Mouse (Mus musculus) stomach, embryonic 16.5 days (tissue): ENCODE data around the gene Mllt11. TPM values are rescaled to one million over a fixed set of nuclear protein-coding genes. Genes with fewer than 3 reads are reported as not detected.

Source experiments
- ATAC-seq: fragments of 200-750 bp; cut with Nextera tagmentation; 2 replicates; pipeline ENCODE4 v1.8.0; 2017; ENCODE audit warnings: moderate number of reproducible peaks, moderate TSS enrichment; ENCODE audit not compliant: insufficient read depth, low FRiP score
- H3K27ac ChIP-seq: fragments of 300-500 bp; sonication (generic); 2 replicates; pipeline ENCODE4 v1.5.1; 2014; ENCODE audit warnings: low read length
- H3K27me3 ChIP-seq: fragments of 300-500 bp; sonication (generic); 2 replicates; pipeline ENCODE4 v1.6.1; 2014; ENCODE audit warnings: low read length, control low read depth, mixed read lengths; ENCODE audit not compliant: control insufficient read depth, insufficient read depth
- H3K36me3 ChIP-seq: fragments of 300-500 bp; sonication (generic); 2 replicates; pipeline ENCODE4 v1.6.1; 2014; ENCODE audit warnings: low read length; ENCODE audit not compliant: control insufficient read depth, insufficient read depth
- H3K4me1 ChIP-seq: fragments of 300-500 bp; sonication (generic); 2 replicates; pipeline ENCODE4 v1.6.1; 2014; ENCODE audit warnings: low read length, control low read depth, mixed read lengths; ENCODE audit not compliant: control insufficient read depth, insufficient read depth
- H3K4me2 ChIP-seq: fragments of 300-500 bp; sonication (generic); 2 replicates; pipeline ENCODE4 v1.6.1; 2014; ENCODE audit warnings: low read depth, low read length, mixed read lengths
- H3K4me3 ChIP-seq: fragments of 300-500 bp; sonication (generic); replicated peaks from 2 replicates; pipeline ENCODE4 v1.5.1; 2014; ENCODE audit warnings: mild to moderate bottlenecking, low read length
- H3K9ac ChIP-seq: fragments of 300-500 bp; sonication (generic); 2 replicates; pipeline ENCODE4 v1.6.1; 2014; ENCODE audit warnings: low read length
- H3K9me3 ChIP-seq: fragments of 300-500 bp; sonication (generic); replicated peaks from 2 replicates; pipeline ENCODE4 v1.6.1; 2016; ENCODE audit warnings: low read length, control low read depth; ENCODE audit not compliant: control insufficient read depth
- WGBS: fragments of 180-500 bp; shearing (Covaris S2); extraction: QIAGEN DNeasy Blood & Tissue Kit; methylation state at CpG from one replicate; pipeline ENCODE4 v1.1.7; 2014; 5-methylcytosine and 5-hydroxymethylcytosine counted together
- polyA plus RNA-seq: library from polyadenylated mRNA; unstranded; fragments of >200 nt; fragmentation: Nextera tagmentation; extraction: Ambion mirVana; gene quantifications from 2 replicates; pipeline ENCODE4 v1.2.1, GENCODE M21; 2015

Gene Mllt11
- polyA plus RNA-seq, 1 experiment from 2014 or later: 16.2 TPM

- ATAC-seq: peak; percentile 49; the same call in 1 of the 2 replicates
Measured at GRCm38 (mm10) chr3:95270766-95271364, 38.9 kb upstream of the Mllt11 start.

GRCm38 (mm10) chr3:95269789-95270188 lies 37.8 kb upstream of the Mllt11 start:
- Histone ChIP-seq H3K4me2 (no peak overlapping the region), H3K36me3 (peaks cover 9% of the 10 kb centered on the region), H3K4me1 (no peaks in the 10 kb centered on the region), H3K9ac (no peak overlapping the region), H3K27ac (no peak overlapping the region), H3K4me3 (no peak overlapping the region), H3K27me3 (no peaks in the 10 kb centered on the region), H3K9me3 (no peaks in the 10 kb centered on the region)
- no peak for ATAC-seq
- WGBS: 89% methylated on average over 5 of the region's 5 CpGs

More at GRCm38 (mm10) chr3:95270766-95271364, 38.9 kb upstream of the Mllt11 start:
- no peak overlapping the region for H3K4me2 ChIP-seq
- H3K27ac ChIP-seq: peak overlapping the region; percentile 14; the same call in 1 of the 2 replicates
- H3K4me1 ChIP-seq: no peaks in the 10 kb centered on the region
- H3K9me3 ChIP-seq: no peaks in the 10 kb centered on the region
- H3K9ac ChIP-seq: no peak overlapping the region
- 71% methylated on average over 12 of the region's 12 CpGs for WGBS
- no peak overlapping the region for H3K4me3 ChIP-seq
- H3K36me3 ChIP-seq: peaks cover 9% of the 10 kb centered on the region
- H3K27me3 ChIP-seq: no peaks in the 10 kb centered on the region

GRCm38 (mm10) chr3:95267855-95268254 lies 35.9 kb upstream of the Mllt11 start:
- Histone ChIP-seq H3K36me3 (peaks cover 9% of the 10 kb centered on the region), H3K9ac (no peak overlapping the region), H3K4me2 (no peak overlapping the region), H3K9me3 (no peaks in the 10 kb centered on the region), H3K27ac (no peak overlapping the region), H3K27me3 (no peaks in the 10 kb centered on the region), H3K4me1 (no peaks in the 10 kb centered on the region), H3K4me3 (no peak overlapping the region)
- ATAC-seq: no peak

- no peaks in the 10 kb centered on the region for H3K4me1 ChIP-seq
- H3K9ac ChIP-seq: no peak overlapping the region
- H3K4me2 ChIP-seq: no peak overlapping the region
- H3K27ac ChIP-seq: no peak overlapping the region
- no peaks in the 10 kb centered on the region for H3K27me3 ChIP-seq
- no peaks in the 10 kb centered on the region for H3K9me3 ChIP-seq
- peaks cover 9% of the 10 kb centered on the region for H3K36me3 ChIP-seq
- H3K4me3 ChIP-seq: no peak overlapping the region
- 92% methylated on average over 3 of the region's 3 CpGs for WGBS
- ATAC-seq: no peak
Measured at GRCm38 (mm10) chr3:95266052-95266451, 34.1 kb upstream of the Mllt11 start.

- Histone ChIP-seq H3K4me1 (no peaks in the 10 kb centered on the region), H3K27me3 (no peaks in the 10 kb centered on the region), H3K4me3 (no peak overlapping the region), H3K9me3 (no peaks in the 10 kb centered on the region), H3K9ac (no peak overlapping the region), H3K36me3 (peaks cover 11% of the 10 kb centered on the region), H3K27ac (no peak overlapping the region), H3K4me2 (no peak overlapping the region)
- no peak for ATAC-seq
- 86% methylated on average over 1 of the region's 1 CpGs for WGBS
Measured at GRCm38 (mm10) chr3:95264724-95265123, 32.8 kb upstream of the Mllt11 start.

GRCm38 (mm10) chr3:95263089-95263739 lies 31.2 kb upstream of the Mllt11 start:
- Histone ChIP-seq H3K27ac (no peak overlapping the region), H3K4me1 (no peaks in the 10 kb centered on the region), H3K4me3 (no peak overlapping the region), H3K9me3 (no peaks in the 10 kb centered on the region), H3K4me2 (no peak overlapping the region), H3K27me3 (no peaks in the 10 kb centered on the region), H3K9ac (peak overlapping the region; percentile 11; the same call in 1 of the 2 replicates), H3K36me3 (peaks cover 18% of the 10 kb centered on the region)
- ATAC-seq: peak; percentile 64; the same call in 1 of the 2 replicates
- WGBS: 47% methylated on average over 11 of the region's 11 CpGs

- Histone ChIP-seq H3K27ac (no peak overlapping the region), H3K4me2 (no peak overlapping the region), H3K36me3 (peaks cover 13% of the 10 kb centered on the region; the same call in 1 of the 2 replicates), H3K27me3 (no peaks in the 10 kb centered on the region), H3K4me3 (no peak overlapping the region), H3K9me3 (no peaks in the 10 kb centered on the region), H3K9ac (no peak overlapping the region), H3K4me1 (no peaks in the 10 kb centered on the region)
- WGBS: 85% methylated on average over 4 of the region's 4 CpGs
- no peak for ATAC-seq
Measured at GRCm38 (mm10) chr3:95261975-95262374, 30.0 kb upstream of the Mllt11 start.

- H3K4me3 ChIP-seq: no peak overlapping the region
- no peaks in the 10 kb centered on the region for H3K9me3 ChIP-seq
- 85% methylated on average over 5 of the region's 5 CpGs for WGBS
- H3K9ac ChIP-seq: no peak overlapping the region
- no peaks in the 10 kb centered on the region for H3K27me3 ChIP-seq
- peaks cover 14% of the 10 kb centered on the region; the same call in 1 of the 2 replicates for H3K36me3 ChIP-seq
- H3K27ac ChIP-seq: no peak overlapping the region
- no peak for ATAC-seq
- no peak overlapping the region for H3K4me2 ChIP-seq
- no peaks in the 10 kb centered on the region for H3K4me1 ChIP-seq
Measured at GRCm38 (mm10) chr3:95256931-95257330, 25.0 kb upstream of the Mllt11 start.

GRCm38 (mm10) chr3:95250783-95251424 lies 18.9 kb upstream of the Mllt11 start, which contains the start of gene Bnipl:
Gene Bnipl, minus strand, starts transcription at chr3:95251193.
- peak within 1 kb of the TSS; percentile 77 for H3K27ac ChIP-seq
- no peaks in the 10 kb centered on the region for H3K9me3 ChIP-seq
- no peaks in the 10 kb centered on the region for H3K4me1 ChIP-seq
- peak within 1 kb of the TSS; percentile 32 for H3K4me3 ChIP-seq
- H3K27me3 ChIP-seq: no peaks in the 10 kb centered on the region
- H3K9ac ChIP-seq: peak within 1 kb of the TSS; percentile 58
- WGBS: 41% methylated on average over 7 of the region's 7 CpGs
- H3K4me2 ChIP-seq: peak within 1 kb of the TSS; percentile 34
- H3K36me3 ChIP-seq: peaks cover under 1% of the 10 kb centered on the region; the same call in 1 of the 2 replicates
- peak; percentile 71; the same call in 1 of the 2 replicates for ATAC-seq
